Mouse (Mus musculus): Measurements from ENCODE around the gene Csk. TPM values are rescaled to one million over a fixed set of nuclear protein-coding genes. Genes with fewer than 3 reads are reported as not detected.

Gene Csk
- total and polyA plus RNA-seq, 3 experiments: 213 to 338 TPM; not detected in 1

DNA sequence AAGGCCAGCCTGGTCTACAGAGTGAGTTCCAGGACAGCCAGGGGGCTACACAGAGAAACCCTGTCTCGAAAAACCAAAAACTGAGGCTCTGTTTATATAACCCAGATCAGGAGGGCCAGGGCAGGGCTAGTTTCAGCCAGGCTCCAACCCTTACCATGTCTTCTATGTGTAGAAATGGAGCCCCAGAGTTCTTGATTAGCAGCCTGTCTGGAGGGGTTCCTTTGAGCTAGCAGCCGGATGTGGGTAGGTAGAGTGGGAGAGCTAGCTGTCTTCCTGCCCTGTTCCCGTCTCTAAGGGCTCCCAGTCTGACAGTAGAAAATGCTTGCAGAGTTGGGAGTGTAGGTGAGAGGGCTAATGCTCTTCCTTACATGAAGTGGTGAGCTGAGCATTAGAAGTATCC, 13.7 kb upstream of the Csk start:
- no peaks in the 10 kb centered on the region for H3K79me2 ChIP-seq (ENCODE audit: control insufficient read depth, insufficient read depth, low read length, poor library complexity)
- H3K4me3 ChIP-seq (ENCODE audit: control insufficient read depth in 1 of 2, insufficient read depth in 1 of 2, low read depth in 2 of 2, low read length in 2 of 2): no peak overlapping the region
- TF ChIP-seq TCF12 (IDR thresholded peaks at IDR 0.05; ENCODE audit: low read depth, low read length): no peak
- H3K9me3 ChIP-seq (replicated peaks; ENCODE audit: insufficient read depth, low read length): no peaks in the 10 kb centered on the region
- no peak overlapping the region for H3K27ac ChIP-seq (ENCODE audit: control insufficient read depth, low read depth, low read length)
- H3K4me1 ChIP-seq (ENCODE audit: control insufficient read depth in 1 of 2, insufficient read depth in 2 of 2, low read length in 2 of 2): no peaks in the 10 kb centered on the region
- H3K9ac ChIP-seq (ENCODE audit: control insufficient read depth, low read depth, low read length, poor library complexity, severe bottlenecking): no peak overlapping the region
- peaks cover 0 to under 1% of the 10 kb centered on the region in 2 experiments; a peak in 1 of 4 replicates for H3K36me3 ChIP-seq (ENCODE audit: control insufficient read depth in 1 of 2, insufficient read depth in 2 of 2, low read length in 2 of 2)
- DNase-seq (ENCODE audit: low read depth, low spot score): no peak
- peaks cover 0 to 4% of the 10 kb centered on the region in 2 experiments; a peak in 2 of 4 replicates for H3K27me3 ChIP-seq (ENCODE audit: control insufficient read depth in 1 of 2, insufficient read depth in 2 of 2, low read length in 2 of 2)

DNA sequence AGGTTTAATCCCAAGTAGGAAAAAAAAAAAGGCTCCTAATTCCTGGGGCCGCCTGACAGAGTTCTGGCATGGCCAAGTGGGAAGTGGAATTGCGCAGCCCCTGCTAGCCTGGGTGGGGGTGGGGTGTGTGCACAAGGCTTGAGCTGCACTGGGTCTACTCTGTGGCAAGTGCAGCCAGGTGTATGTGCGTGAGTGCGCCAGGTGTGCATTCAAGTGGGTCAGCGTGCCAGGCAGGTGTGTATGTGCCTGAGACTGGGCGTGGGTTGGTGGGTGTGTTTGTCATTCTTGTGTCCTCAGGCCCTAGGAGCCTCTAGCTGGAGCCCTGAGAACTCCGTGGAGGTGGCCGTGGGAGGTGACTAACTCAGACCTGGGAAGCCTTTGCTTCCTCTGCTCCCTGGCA, 13.1 kb upstream of the Csk start:
- TF ChIP-seq CHD2 (IDR thresholded peaks at IDR 0.05; ENCODE audit: low read length) (no peak), CTCF (IDR thresholded peaks at IDR 0.05 in 2 of 3, conservative IDR thresholded peaks at IDR 0.05 in 1 of 3; ENCODE audit: control insufficient read depth in 1 of 3, insufficient read depth in 1 of 3, low read depth in 2 of 3, low read length in 3 of 3, poor library complexity in 1 of 3, severe bottlenecking in 1 of 3) (no peak), RCOR1 (IDR thresholded peaks at IDR 0.05; ENCODE audit: low read depth, low read length) (no peak), SMC3 (IDR thresholded peaks at IDR 0.05; ENCODE audit: low read depth, low read length) (no peak)
- Histone ChIP-seq H3K4me3 (ENCODE audit: control insufficient read depth in 1 of 2, insufficient read depth in 1 of 2, low read depth in 2 of 2, low read length in 2 of 2) (no peak overlapping the region), H3K79me2 (ENCODE audit: control insufficient read depth, insufficient read depth, low read length, poor library complexity) (no peaks in the 10 kb centered on the region), H3K36me3 (ENCODE audit: control insufficient read depth in 1 of 2, insufficient read depth in 2 of 2, low read length in 2 of 2) (peaks cover 0 to 2% of the 10 kb centered on the region in 2 experiments; a peak in 1 of 4 replicates), H3K27me3 (ENCODE audit: control insufficient read depth in 1 of 2, insufficient read depth in 2 of 2, low read length in 2 of 2) (peaks cover 0 to 4% of the 10 kb centered on the region in 2 experiments; a peak in 2 of 4 replicates), H3K4me1 (ENCODE audit: control insufficient read depth in 1 of 2, insufficient read depth in 2 of 2, low read length in 2 of 2) (no peaks in the 10 kb centered on the region; a peak in 2 of 4 replicates), H3K9ac (ENCODE audit: control insufficient read depth, low read depth, low read length, poor library complexity, severe bottlenecking) (no peak overlapping the region), H3K9me3 (replicated peaks; ENCODE audit: insufficient read depth, low read length) (no peaks in the 10 kb centered on the region), H3K27ac (ENCODE audit: control insufficient read depth, low read depth, low read length) (no peak overlapping the region)
- no peak for DNase-seq (ENCODE audit: low read depth, low spot score)

DNA sequence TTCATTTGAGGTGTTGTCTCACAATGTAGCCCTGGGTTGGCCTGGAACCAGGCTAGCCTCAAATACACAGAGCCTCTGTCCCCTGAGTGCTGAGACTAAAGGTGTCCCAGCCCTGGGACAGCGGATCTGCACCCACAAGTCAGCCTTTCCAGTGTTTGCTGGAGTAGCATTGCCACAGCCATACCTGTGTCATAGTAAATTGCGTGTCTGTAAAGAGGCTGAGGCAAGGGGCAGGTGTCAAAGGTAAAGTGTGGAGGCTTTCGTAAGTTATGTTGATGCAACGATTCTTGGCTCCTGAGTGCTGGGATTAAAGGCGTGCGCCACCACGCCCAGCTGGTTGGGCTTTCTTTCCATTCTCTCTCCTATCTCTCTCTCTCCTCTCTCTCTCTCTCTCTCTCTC, 11.2 kb upstream of the Csk start:
- TF ChIP-seq MEF2A (IDR thresholded peaks at IDR 0.05; ENCODE audit: extremely low read depth, insufficient replicate concordance, low read depth, low read length, poor library complexity, severe bottlenecking): no peak
- TF ChIP-seq MYB (IDR thresholded peaks at IDR 0.05; ENCODE audit: low read depth, low read length): no peak
- TF ChIP-seq GATA1 (IDR thresholded peaks at IDR 0.05; ENCODE audit: low read depth, low read length): no peak
- no peak for TF ChIP-seq POLR2A (IDR thresholded peaks at IDR 0.05; ENCODE audit: control insufficient read depth in 1 of 2, insufficient read depth in 1 of 2, low read depth in 1 of 2, low read length in 2 of 2, poor library complexity in 1 of 2)
- no peak for TF ChIP-seq RAD21 (IDR thresholded peaks at IDR 0.05; ENCODE audit: low read depth, low read length)
- no peak for TF ChIP-seq ETS1 (IDR thresholded peaks at IDR 0.05; ENCODE audit: low read depth, low read length)
- TF ChIP-seq POLR2AphosphoS2 (IDR thresholded peaks at IDR 0.05; ENCODE audit: low read length): no peak
- no peak for TF ChIP-seq SMC3 (IDR thresholded peaks at IDR 0.05; ENCODE audit: low read depth, low read length)
- Histone ChIP-seq H3K27ac (ENCODE audit: control insufficient read depth, low read depth, low read length) (no peak overlapping the region), H3K9me3 (replicated peaks; ENCODE audit: insufficient read depth, low read length) (no peaks in the 10 kb centered on the region), H3K79me2 (ENCODE audit: control insufficient read depth, insufficient read depth, low read length, poor library complexity) (no peaks in the 10 kb centered on the region), H3K4me3 (ENCODE audit: control insufficient read depth in 1 of 2, insufficient read depth in 1 of 2, low read depth in 2 of 2, low read length in 2 of 2) (no peak overlapping the region), H3K36me3 (ENCODE audit: control insufficient read depth in 1 of 2, insufficient read depth in 2 of 2, low read length in 2 of 2) (peaks cover 0 to 11% of the 10 kb centered on the region in 2 experiments; a peak in 2 of 4 replicates), H3K9ac (ENCODE audit: control insufficient read depth, low read depth, low read length, poor library complexity, severe bottlenecking) (no peak overlapping the region), H3K27me3 (ENCODE audit: control insufficient read depth in 1 of 2, insufficient read depth in 2 of 2, low read length in 2 of 2) (peaks cover 0 to 3% of the 10 kb centered on the region in 2 experiments; a peak in 2 of 4 replicates), H3K4me1 (ENCODE audit: control insufficient read depth in 1 of 2, insufficient read depth in 2 of 2, low read length in 2 of 2) (peaks cover 5 to 9% of the 10 kb centered on the region in 2 experiments; a peak in 3 of 4 replicates)
- DNase-seq (ENCODE audit: low read depth, low spot score): no peak

All from MEL (cell line).